Mouse (Mus musculus) brain, adult 2 months (tissue): ENCODE results near the gene Zc3h7b.

ENCODE experiments used
- DNase-seq: peaks from one replicate; pipeline ENCODE4 v3.0.0; 2011; ENCODE audit warnings: low read depth, low spot score

Zc3h7b gene

DNA sequence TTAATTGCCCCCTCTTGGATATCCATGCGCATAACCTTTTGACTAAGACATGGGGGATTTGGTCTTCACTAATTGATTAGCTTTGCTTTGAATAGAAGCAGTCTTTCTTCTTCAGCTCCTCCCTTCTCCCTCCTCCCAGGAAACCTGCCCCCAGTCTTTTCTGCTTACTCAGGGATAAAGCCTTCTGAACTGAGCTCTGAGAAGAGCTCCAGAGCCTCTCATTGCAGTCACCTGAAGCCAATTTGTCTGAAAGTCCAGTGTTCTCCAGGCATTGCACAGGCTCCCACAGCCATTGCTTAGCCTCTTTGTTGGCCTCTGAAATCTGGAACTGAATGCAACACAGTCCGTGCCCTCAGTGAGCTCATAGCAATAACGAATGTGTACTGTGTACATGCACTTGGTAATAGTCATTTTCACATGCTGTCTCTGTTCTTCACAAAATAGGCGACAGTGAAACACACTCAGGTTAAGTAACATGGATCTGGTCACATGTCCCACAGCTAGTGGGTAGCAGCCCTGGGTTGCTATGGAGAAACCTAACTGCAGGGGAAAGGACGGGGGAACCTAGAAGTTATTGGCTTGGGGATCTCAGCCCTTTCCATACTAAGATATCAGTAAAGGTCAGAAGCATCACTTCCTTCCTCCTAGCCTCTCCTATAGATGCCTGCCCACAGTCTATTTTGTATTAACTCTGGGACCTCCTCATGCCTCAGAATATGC lies 69.3 kb downstream of the Zc3h7b start:
- DNase-seq = peak; percentile 54

DNA sequence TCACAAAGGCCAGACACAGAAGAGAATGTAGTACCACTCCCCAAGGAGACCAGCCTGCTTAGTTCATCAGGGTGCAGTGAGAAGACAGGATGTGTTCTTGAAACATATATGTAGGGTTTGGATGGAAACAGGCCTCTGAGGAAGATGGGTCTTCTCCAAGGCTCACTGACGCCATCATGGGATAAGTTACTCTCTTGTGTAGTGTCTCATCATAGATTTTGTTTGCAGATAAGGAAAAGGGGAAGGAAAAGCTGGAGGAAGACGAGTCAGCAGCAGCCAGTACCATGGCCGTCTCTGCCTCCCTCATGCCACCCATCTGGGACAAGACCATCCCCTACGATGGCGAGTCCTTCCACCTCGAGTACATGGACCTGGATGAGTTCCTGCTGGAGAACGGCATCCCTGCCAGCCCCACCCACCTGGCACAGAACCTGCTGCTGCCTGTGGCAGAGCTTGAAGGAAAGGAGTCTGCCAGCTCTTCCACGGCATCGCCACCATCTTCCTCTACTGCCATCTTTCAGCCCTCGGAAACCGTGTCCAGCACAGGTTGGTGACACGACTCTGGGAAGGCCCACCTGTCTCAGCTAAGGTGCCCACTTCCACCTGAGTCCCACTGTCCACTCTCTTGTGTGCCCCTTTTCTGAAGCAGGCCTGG lies 70.0 kb downstream of the Zc3h7b start:
- peak; percentile 64 for DNase-seq

DNA sequence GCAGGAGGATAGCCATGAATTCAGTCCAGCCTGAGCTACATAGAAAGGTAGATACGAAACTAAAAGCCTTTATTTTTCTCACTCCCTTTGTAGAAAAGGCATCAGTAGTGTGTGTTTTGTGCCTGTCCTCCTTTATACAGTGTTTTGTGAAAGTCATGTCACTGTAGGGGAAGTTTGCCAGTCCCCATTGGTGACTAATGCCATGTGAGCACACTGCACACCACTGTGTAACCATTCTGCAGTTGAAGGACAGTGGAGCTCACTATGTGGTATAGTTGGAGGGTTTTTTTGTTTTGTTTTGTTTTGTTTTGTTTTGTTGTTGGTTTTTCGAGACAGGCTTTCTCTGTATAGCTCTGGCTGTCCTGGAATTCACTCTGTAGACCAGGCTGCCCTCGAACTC lies 73.5 kb downstream of the Zc3h7b start:
- DNase-seq = no peak

DNA sequence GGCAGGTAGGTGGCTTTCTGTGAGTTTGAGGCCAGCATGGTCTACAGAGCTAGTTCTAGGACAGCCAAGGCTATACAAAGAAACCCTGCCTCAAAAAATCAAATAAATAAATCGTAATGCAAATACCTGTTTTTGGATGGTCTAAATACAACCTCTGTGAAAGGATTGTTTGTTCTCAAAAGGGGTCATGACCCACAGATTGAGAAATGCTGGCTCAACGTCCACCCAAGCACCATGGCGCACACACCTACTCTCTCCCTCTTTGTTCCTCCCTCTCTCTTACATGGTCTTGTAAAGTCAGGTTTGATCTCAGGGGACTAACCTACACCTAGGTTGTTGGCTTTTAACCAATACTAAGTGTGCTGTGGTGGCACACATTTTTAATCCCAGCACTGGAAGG lies 77.8 kb downstream of the Zc3h7b start:
- DNase-seq = no peak

DNA sequence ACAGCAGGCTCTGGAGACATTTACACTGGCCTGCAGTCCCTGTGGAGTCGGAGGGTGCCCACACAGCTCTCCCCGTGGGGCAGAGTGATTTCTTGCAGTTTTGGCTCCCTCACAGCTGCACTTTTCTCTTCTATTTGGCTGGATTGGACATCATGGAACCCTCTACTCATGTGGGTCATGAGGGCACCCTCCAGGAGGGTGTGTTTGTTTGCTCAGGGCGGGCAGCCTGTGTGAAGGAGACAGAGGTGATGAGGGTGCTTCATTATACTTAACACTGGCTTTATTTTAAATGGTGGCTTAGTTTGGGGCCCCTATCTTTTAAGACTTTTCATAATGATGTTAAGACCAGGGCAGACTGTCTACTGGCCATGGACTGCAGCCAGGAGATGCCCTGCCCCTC lies 80.0 kb downstream of the Zc3h7b start:
- DNase-seq = no peak

DNA sequence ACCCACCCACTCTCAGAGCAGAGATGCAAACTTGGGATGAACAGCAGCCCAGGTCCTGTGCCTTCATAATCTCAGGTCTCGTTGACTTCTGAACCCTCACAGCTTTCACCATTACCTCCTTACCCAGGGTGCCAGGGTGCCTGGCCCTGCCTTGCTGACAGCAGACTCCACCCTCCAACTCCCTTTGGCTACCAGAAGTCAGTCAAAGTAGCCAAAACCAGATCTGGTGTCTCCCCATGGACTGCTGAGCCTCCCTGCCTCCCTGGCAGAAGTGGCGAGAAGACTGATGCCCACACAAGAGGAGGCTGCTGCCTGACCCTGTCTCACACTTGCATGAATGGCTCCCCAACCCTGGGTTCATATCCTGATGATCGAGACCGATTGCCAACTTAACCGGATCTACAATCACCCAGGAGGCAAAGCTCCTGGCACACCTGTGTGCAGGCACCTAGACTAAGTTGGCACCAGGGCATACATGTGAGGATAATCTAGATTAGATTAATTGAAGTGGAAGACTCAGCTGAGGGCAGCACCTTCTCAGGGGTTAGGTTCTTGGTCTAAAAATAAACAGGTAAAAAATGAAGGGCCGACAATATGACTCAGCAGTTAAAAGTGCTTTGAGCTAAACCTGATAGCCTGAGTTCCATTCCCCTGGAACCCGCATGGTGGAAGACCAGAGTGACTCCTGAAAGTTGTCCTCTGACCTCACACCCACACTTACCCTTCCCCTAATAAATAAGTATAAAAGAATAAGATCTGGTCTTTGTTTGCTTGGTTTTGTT lies 83.8 kb downstream of the Zc3h7b start:
- DNase-seq = no peak

DNA sequence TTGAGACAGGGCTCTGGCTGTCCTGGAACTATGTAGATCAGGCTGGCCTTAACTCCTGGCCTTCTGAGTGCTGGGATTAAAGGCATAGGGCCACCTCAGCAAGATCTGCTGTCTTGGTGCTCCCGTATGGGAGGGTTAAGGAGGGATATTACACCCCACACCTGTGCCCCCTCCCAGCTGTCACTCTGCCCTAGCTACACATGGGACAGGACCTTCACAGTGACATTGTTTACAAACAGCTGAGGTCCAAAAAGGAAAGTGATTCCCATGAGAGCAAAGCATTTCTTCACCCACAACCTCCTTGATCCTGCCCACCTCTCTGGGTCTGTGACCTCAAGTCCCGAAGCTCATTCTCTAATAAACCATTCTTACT lies 84.3 kb downstream of the Zc3h7b start:
- no peak for DNase-seq

DNA sequence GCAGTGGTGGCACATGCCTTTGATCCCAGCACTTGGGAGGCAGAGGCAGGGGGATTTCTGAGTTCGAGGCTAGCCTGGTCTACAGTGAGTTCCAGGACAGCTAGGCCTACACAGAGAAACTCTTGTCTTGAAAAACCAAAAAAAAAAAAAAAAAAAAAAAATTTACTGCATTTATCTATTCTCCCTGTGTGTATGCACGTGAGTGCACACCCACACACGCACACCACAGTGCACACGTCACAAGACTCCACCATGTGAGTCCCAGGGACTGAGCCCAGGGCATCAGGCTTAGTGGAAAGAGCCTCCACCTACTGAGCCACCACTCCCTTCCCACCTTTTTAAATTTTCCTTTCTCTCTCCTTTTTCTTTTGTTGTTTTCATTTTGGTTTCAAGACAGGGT lies 85.7 kb downstream of the Zc3h7b start:
- no peak for DNase-seq

DNA sequence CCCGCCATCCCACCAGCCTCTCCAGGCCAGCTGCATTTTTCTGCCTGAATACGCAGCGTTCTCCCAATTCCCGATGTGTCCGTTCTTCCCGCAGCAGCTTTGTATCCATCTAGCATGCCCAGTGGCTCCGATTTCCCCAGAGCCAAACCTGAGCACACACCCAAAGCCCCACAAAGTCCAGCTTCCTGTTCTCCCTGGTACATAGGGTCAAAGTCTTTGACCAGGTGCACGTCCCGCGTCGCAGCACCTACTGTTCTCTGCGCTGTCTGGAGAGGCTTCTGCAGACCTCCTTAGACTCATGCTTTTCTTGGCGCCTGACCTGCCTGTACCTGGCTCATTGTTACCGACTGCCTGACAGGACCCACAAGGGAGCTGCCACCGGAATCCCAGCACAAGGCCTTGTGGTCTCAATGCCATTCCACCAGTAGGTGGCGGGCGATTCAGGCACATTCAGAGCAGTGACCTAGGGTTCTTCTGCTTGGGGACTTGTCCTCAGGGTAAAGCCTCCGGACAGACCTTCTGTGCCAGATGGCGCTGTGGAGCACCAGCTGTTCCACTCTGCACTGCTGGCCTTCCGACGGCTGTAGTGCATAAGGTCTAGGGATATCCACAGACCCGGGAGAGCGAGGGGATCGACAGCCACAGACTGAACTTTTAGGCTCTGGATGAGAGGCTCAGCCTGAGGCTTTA lies 86.4 kb downstream of the Zc3h7b start:
- peak; percentile 99 for DNase-seq

DNA sequence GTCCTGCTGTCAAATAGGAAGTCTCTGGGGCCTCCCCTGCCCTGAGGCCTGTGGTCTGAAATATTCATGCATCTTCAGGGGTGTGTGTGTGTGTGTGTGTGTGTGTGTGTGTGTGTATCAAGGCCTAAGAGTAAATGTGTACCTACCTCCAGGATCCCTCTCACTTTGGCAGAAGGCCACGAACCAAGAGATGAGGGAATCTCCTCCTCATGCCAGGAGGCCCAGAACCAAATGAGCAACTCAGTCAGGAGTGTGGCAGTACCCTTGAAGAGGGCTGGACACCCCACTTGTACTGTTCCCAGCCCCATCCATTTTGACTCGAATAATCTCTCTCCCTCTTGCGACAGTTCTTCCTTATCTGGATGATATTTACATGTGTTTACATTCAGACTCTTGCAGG lies 87.4 kb downstream of the Zc3h7b start:
- no peak for DNase-seq

DNA sequence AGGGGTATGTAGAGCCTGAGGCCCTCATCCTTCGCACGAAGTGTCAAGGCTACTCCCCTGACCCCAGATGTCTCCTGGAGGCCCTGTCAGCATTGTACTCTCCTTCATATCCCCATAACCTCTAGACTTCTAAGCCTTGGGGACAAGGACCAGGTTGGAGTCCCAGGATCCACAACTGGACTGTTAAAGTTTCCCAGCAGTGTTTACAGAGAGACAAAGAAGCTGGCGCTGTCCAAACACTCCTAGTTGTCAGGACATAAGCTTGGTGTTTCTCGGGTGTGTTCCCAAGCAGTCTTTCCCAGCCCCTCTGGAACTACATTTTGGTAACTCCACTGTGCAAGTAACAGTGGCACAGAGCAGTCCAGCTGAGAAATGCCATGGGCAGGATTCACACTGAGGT lies 88.6 kb downstream of the Zc3h7b start:
- no peak for DNase-seq

DNA sequence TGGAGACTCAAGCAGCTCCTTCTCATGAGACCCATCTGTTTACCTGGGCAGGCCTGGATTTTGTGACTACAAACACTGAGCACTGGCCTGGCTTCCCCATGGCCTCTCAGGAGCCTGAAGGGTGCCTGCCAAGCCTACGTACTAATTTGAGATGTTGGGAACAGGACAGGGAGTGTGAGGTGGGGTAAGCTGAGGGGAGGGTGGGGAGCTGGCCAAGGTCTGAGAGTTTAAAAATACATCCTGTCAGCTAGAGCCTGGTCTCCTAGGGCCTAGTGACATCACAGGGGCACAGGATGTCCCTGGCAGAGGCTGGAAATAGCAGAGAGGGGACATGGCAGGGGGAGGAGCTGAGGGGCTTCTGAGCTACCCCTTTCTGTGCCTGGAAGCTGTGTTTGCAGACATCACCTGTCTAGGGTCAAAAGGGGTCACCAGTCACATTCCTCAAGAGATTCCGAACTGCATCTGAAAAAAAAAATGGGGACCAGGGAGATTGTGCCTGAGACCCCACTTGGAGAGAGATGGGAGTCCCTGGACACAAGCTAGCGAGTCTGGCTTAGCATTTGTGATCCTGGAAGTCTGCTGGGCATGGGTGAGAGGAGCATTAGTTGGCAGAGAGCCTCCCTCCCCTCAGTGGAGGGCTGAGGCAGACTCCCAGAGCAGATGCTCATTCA lies 89.4 kb downstream of the Zc3h7b start:
- DNase-seq = peak; percentile 65

DNA sequence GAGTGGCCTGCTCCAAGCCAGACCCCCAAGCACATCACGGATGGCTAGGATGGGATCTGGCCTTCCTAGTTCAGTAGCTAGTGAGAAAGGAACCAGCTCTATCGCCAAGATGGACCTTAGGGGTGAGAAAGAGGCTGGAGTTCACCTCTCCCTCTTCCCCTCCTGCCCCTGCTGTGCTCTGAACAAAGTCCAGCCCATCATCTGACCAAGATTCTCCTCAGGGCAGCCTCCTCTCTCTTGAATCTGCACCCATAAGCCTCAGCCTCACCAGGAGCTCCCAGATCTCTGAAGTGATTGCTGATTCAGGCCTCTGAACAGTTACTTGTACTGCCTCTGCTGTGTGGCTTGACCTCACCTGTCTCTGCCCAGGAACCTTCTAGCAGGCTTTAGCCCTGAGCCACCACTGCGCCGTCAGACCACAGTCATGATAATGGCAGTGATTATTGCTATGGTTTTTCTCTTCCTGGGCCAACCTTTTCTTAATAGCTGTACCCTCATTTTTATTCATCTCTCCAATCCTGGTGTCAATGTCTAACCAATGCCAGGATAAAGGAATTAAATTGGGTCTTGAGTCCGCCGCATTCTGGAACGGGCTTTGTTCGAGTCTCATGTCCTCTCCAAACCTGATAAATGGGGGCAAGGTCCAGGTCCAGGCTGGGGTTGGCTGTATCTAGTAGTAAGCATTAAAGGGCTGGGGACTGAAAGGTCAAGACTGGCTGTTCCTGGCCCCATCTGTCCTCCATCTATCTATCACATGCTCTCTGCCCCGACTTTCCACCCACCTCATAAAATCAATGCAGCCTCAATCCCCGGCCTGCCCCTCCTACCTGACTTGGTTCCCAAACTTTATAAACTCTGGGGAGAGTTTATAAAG lies 90.4 kb downstream of the Zc3h7b start:
- DNase-seq = no peak

DNA sequence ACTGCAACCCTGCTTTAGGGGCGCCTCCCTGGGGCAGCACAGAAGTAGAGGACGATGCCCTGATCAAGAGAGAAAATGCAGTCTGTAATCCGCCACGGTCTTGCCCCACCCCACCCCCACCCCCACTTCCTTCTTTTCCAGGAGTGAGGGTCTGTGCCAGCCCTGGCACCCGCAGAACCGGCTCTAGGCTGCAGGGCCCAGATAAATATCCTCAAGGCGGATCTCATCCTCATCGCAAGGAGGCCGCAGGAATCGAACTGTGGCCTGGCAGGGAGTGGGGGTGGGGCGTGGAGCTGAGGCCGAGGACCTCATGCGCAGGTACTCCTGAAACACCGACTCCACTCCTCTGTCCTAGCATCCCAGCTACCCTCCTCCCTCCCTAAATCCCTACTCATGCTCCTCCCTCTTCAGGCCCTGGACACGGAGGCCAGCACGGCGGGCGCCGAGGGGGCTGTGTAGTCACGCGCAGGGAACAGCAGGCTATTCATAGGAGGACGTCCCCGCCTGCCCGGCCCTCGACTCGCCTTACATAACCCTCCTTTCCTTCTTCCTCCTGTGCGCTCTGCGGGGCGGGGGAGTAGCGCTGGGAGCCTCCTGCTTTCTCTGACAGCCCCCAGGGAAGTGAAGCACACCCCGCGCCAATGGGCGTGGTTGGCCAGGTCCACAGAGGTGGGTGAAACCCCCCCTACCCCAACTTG lies 91.4 kb downstream of the Zc3h7b start:
- peak; percentile 97 for DNase-seq

DNA sequence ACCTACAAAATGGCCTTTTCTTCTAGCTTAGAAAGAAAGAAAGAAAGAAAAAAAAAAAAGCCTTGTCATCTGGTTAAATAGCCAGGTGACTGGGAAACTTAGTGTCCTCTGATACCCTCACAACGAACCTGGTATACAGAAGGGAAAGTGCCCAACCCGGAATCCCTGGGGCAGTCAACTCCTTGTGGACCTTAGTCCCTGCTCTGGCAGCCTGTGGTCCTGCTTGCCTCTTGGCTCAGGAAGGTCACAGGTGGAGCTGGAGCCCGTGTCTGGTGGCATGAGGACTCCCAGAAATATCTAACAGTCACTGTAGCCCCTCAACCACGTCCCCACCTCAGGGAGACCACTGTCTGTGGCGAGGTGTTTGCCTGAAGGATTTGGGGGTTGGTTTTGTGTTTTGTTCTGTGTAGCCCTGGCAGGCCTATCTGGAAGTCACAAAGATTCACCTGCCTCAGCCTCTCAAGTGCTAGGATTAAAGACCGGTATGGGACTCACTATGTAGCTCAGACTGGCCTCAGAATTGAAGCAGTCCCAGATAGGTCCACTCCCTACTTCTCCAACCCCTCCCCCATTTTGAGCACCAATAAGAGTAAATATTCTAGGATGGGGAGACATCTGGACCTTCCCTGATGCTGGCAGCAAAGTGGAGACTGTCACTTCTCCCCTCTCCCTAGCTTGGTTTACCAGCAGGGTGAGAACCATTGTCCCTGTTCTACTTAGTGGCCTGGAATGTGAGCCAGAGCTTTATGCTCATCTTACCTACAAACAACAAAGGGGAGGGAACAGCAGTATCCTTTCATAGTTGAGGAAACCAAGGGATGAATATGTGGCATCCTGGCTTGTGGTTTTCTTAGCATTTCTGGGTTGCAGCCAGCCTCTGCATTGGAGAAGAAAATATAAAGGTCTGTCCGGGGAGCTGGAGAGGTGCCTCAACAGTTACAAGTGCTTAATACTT lies 92.4 kb downstream of the Zc3h7b start:
- DNase-seq = no peak

DNA sequence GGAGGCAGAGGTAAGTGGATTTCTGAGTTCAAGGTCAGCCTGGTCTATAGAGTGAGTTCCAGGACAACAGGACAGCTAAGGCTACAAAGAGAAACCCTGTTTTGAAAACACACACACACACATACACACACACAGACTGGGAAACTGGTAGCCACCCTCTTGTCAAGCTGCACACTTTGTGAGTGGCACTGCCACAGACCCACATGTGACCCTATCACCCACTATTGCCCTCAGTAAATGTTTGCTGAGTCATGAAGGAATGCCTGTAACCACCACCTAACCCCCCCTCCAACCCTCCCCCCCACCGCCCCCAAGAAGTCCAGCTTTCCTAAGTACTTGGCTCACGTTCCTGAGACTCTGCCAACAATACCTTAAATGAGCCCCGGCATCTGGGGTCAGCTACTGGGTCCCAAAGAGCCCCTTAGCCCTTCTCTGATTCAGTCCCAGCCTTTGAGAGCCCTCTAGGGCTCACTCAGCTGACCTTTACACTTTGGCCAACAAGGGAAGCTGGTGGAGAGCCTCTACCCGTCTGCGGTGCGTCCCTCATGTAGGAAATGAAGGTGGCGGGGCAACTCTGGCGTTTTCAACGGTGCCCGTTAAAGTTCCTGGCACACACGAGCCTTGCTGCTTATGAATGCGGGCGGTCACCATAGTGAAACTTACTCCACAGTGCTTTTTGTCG lies 93.8 kb downstream of the Zc3h7b start:
- DNase-seq = no peak

DNA sequence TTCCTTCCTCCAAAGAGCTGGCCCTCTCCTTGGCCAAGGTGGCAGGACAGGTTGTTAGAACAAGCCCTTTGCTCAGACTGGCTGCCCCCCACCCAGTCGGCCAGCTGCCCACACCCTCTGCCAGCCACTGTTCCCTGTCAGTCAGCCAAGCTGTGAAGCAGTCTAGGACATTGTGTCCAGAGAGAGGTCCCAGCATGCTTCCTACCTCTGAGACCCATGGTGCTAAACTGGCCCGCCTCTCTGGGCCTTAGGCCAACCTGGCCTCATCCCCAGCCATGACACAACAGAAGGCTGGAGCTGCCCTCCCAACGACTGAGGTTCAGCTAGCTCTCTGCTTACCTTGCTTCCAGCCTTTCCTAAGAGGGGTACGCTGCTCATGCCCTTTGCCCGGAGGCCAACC lies 94.8 kb downstream of the Zc3h7b start:
- peak; percentile 98 for DNase-seq

DNA sequence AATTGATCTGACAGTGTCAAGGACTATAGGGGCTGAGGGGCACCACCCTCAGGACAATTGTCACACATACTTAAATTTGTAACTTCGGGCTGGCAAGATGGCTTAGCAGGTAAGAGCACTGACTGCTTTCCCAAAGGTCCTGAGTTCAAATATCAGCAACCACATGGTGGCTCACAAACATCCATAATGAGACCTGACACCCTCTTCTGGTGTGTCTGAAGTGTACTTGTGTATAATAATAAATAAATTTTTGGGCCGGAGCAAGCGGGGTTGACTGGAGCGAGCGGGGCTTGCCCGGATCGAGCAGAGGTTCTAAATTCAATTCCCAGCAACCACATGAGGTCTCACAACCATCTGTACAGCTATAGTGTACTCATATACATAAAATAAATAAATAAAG lies 95.4 kb downstream of the Zc3h7b start:
- DNase-seq = no peak
